Comparison of ENCODE assay signal across 14 mouse cellular contexts in the genomic region with DNA sequence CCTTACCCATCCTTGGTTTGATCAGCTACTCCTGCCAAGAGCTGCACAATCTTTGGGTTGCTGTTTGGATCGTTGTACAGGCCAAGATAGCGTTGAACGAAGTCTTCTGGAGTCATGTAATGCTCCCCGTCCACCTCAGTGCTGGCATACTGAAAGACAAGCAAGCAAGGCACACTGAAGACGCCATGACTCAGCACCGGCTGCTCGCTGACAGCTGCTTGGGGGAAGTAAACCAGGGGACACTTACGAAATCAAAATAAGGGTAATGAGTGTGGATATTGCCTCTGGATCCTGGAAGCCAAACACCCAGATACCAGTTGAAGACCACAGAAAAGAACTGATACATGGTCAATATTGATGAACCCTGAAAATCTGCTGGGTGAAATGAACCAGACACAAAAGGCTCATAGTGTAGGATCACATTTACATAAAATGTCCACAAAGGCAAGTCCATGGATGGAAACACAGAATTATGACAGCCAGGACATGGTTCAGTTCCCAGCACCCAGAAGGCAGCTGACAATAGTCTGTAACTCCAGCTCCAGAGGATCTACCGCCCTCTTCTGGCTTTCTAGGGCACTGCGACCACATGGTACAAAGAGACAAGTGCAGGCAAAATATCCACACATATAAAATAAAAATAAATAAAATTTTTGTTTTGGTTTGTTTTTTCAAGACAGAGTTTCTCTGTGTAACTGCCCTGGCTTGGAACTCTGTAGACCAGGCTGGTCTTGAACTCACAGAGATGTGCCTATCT. TPM values are rescaled to one million over a fixed set of nuclear protein-coding genes. Genes with fewer than 3 reads are reported as not detected.
DNase-seq lines count a peak whose midpoint lies in the region; ATAC-seq and TF ChIP-seq lines count a peak whose summit lies in the region.
"Had no signal": no experiment of that assay in that cellular context is flagged by ENCODE, and none has a peak within 500 bp of the region (broad histone marks: within the 10 kb centered on the region; RNA-seq: fewer than 3 reads in every experiment).

No protein-coding gene starts in this region.

- no peaks in the 10 kb centered on the region for H3K27me3 ChIP-seq in intestine, postnatal 0 days (replicated peaks; ENCODE audit: control insufficient read depth, insufficient read depth, low read length)
- H3K27me3 ChIP-seq in intestine, embryonic 16.5 days (replicated peaks; ENCODE audit: control insufficient read depth, insufficient read depth, low read length) = no peaks in the 10 kb centered on the region
- H3K27me3 ChIP-seq in testis, adult 2 months (ENCODE audit: control insufficient read depth, insufficient read depth, low read length) = no peaks in the 10 kb centered on the region
- H3K27me3 ChIP-seq: hindbrain, embryonic 15.5 days; kidney, embryonic 15.5 days; limb, embryonic 15.5 days had no signal

- peak; percentile 37; the same call in 1 of the 2 replicates for TF ChIP-seq CTCF in intestine, postnatal 0 days (IDR thresholded peaks at IDR 0.05; ENCODE audit: low read depth)
- TF ChIP-seq CTCF in testis, adult 2 months (IDR thresholded peaks at IDR 0.05; ENCODE audit: control insufficient read depth, insufficient read depth, insufficient replicate concordance, low read depth, low read length) = peak; percentile 49; the same call in 1 of the 2 replicates

- H3K4me2 ChIP-seq in intestine, postnatal 0 days (replicated peaks; ENCODE audit: low read depth) = no peak overlapping the region
- no peak overlapping the region for H3K4me2 ChIP-seq in intestine, embryonic 16.5 days (ENCODE audit: low read depth, low read length)
- H3K4me2 ChIP-seq: heart, embryonic 11.5 days; hindbrain, embryonic 15.5 days; kidney, embryonic 15.5 days; limb, embryonic 15.5 days had no signal

- WGBS in intestine, postnatal 0 days = 95% methylated on average over 10 of the region's 10 CpGs
- WGBS in intestine, embryonic 16.5 days = 94% methylated on average over 10 of the region's 10 CpGs

- H3K27ac ChIP-seq in intestine, postnatal 0 days (ENCODE audit: low read depth, low read length) = no peak overlapping the region
- no peak overlapping the region for H3K27ac ChIP-seq in intestine, embryonic 16.5 days (ENCODE audit: low read length)
- no peak overlapping the region for H3K27ac ChIP-seq in testis, adult 2 months (ENCODE audit: control insufficient read depth, insufficient read depth, low read depth, low read length)
- H3K27ac ChIP-seq: hindbrain, embryonic 15.5 days; kidney, embryonic 15.5 days; limb, embryonic 15.5 days had no signal

- H3K4me3 ChIP-seq in intestine, postnatal 0 days (ENCODE audit: low read depth, low read length) = no peak overlapping the region
- H3K4me3 ChIP-seq in intestine, embryonic 16.5 days (ENCODE audit: low read length) = no peak overlapping the region
- H3K4me3 ChIP-seq in testis, adult 2 months (ENCODE audit: control insufficient read depth, low read depth, low read length) = no peak overlapping the region
- H3K4me3 ChIP-seq: hindbrain, embryonic 15.5 days; kidney, embryonic 15.5 days; limb, embryonic 15.5 days had no signal

- DNase-seq in testis, postnatal 10 days (ENCODE audit: low spot score) = no peak
- DNase-seq in right cerebral cortex, postnatal 4 days = no peak
- DNase-seq in kidney, postnatal 25 days = no peak
- DNase-seq: adrenal gland, adult 8-10 months; cerebellum, adult 11 months; thymus, postnatal 36 days had no signal

- no peaks in the 10 kb centered on the region for H3K4me1 ChIP-seq in intestine, postnatal 0 days (replicated peaks; ENCODE audit: control insufficient read depth, insufficient read depth, low read length)
- no peaks in the 10 kb centered on the region for H3K4me1 ChIP-seq in intestine, embryonic 16.5 days (ENCODE audit: control insufficient read depth, insufficient read depth, low read length)
- H3K4me1 ChIP-seq in testis, adult 2 months (ENCODE audit: control insufficient read depth, insufficient read depth, low read length) = peaks cover 2% of the 10 kb centered on the region; the same call in 1 of the 2 replicates
- H3K4me1 ChIP-seq: hindbrain, embryonic 15.5 days; limb, embryonic 15.5 days had no signal

- H3K36me3 ChIP-seq in intestine, postnatal 0 days (ENCODE audit: control insufficient read depth, insufficient read depth) = no peaks in the 10 kb centered on the region; the same call in 1 of the 2 replicates
- H3K36me3 ChIP-seq in intestine, embryonic 16.5 days (ENCODE audit: control insufficient read depth, insufficient read depth, low read length) = no peaks in the 10 kb centered on the region
- no peaks in the 10 kb centered on the region for H3K36me3 ChIP-seq in testis, adult 2 months (ENCODE audit: control insufficient read depth, insufficient read depth, low read length)

- no peak for ATAC-seq in intestine, postnatal 0 days
- ATAC-seq in intestine, embryonic 16.5 days = no peak
- ATAC-seq in common myeloid progenitor, adult 5-6 weeks (replicated peaks; ENCODE audit: low read depth, poor library complexity, severe bottlenecking) = 0 out of 2 replicates have a peak, but pooled peaks have one; percentile 25

- no peak overlapping the region for H3K9ac ChIP-seq in intestine, postnatal 0 days (ENCODE audit: low read depth, low read length)
- no peak overlapping the region for H3K9ac ChIP-seq in intestine, embryonic 16.5 days (ENCODE audit: low read depth, low read length)
- H3K9ac ChIP-seq: hindbrain, embryonic 15.5 days; kidney, embryonic 15.5 days; limb, embryonic 15.5 days had no signal

- no peaks in the 10 kb centered on the region for H3K9me3 ChIP-seq in intestine, postnatal 0 days (ENCODE audit: control insufficient read depth)
- 0 out of 2 replicates have a peak, but pooled peaks cover 3% of the 10 kb centered on the region for H3K9me3 ChIP-seq in intestine, embryonic 16.5 days (ENCODE audit: control insufficient read depth, low read length)
- H3K9me3 ChIP-seq: hindbrain, embryonic 15.5 days; limb, embryonic 15.5 days had no signal

- no peak for TF ChIP-seq POLR2A in testis, adult 2 months (IDR thresholded peaks at IDR 0.05; ENCODE audit: control insufficient read depth, low read depth, low read length)

RNA-seq across cellular contexts. Expression of gene Slc25a12, which starts 23.5 kb away (rescaled TPM):
- polyA plus RNA-seq in intestine, postnatal 0 days (2015; fragmentation: Nextera tagmentation; extraction: Ambion mirVana) = 14.7 and 14.9 TPM in 2 replicates
- 27.0 and 28.3 TPM in 2 replicates for polyA plus RNA-seq in intestine, embryonic 16.5 days (2015; fragmentation: Nextera tagmentation; extraction: Ambion mirVana)
- polyA plus RNA-seq in testis, adult 2 months (2012; rRNA removed) = 3.2 and 3.7 TPM in 2 replicates
- total RNA-seq in common myeloid progenitor, adult 5-6 weeks (2017) = 36.8 and 48.2 TPM in 2 replicates

RNA-seq across cellular contexts. Expression of gene Hat1, which starts 44.7 kb away (rescaled TPM):
- polyA plus RNA-seq in intestine, postnatal 0 days (2015; fragmentation: Nextera tagmentation; extraction: Ambion mirVana) = 39.4 and 39.6 TPM in 2 replicates
- polyA plus RNA-seq in intestine, embryonic 16.5 days (2015; fragmentation: Nextera tagmentation; extraction: Ambion mirVana) = 90.3 and 101 TPM in 2 replicates
- 12.7 and 20.1 TPM in 2 replicates for polyA plus RNA-seq in testis, adult 2 months (2012; rRNA removed)
- total RNA-seq in common myeloid progenitor, adult 5-6 weeks (2017) = 183 and 200 TPM in 2 replicates
